Mouse (Mus musculus) thymus, postnatal 4 days (tissue): ENCODE data around the gene Hsph1.
A peak's percentile ranks its signal among the peaks of the same experiment; 100 is the strongest.

Source experiments
- DNase-seq: peaks from one replicate; pipeline ENCODE4 v3.0.0; 2021

Gene Hsph1

GRCm38 (mm10) chr5:149585910-149586309 is 50.3 kb downstream of the Hsph1 start:
- peak; percentile 29 for DNase-seq

GRCm38 (mm10) chr5:149585231-149585630 is 50.9 kb downstream of the Hsph1 start:
- DNase-seq, result no peak

- no peak for DNase-seq
These were observed 52.0 kb downstream of the Hsph1 start for GRCm38 (mm10) chr5:149584154-149584655.

- no peak for DNase-seq
These were observed 52.7 kb downstream of the Hsph1 start for GRCm38 (mm10) chr5:149583507-149583906.

- no peak for DNase-seq
These were observed 53.4 kb downstream of the Hsph1 start for GRCm38 (mm10) chr5:149582642-149583262.

GRCm38 (mm10) chr5:149577449-149577848 is 58.7 kb downstream of the Hsph1 start:
- DNase-seq, result no peak

GRCm38 (mm10) chr5:149576977-149577376 is 59.2 kb downstream of the Hsph1 start:
- DNase-seq, result no peak

- DNase-seq, result no peak
These were observed 67.2 kb downstream of the Hsph1 start for GRCm38 (mm10) chr5:149568993-149569392.

- no peak for DNase-seq
These were observed 69.2 kb downstream of the Hsph1 start for GRCm38 (mm10) chr5:149566957-149567356.

GRCm38 (mm10) chr5:149566026-149566425 is 70.2 kb downstream of the Hsph1 start:
- DNase-seq, result no peak
